Mouse (Mus musculus) CD4-positive, CD25-positive, alpha-beta regulatory T cell, adult 2 months (primary cell): ENCODE data around the gene Dlg2.

Experiments
- DNase-seq: peaks from one replicate; pipeline ENCODE4 v3.0.0-alpha.2; 2012; ENCODE audit warnings: low read depth, low spot score

Dlg2 gene

DNA sequence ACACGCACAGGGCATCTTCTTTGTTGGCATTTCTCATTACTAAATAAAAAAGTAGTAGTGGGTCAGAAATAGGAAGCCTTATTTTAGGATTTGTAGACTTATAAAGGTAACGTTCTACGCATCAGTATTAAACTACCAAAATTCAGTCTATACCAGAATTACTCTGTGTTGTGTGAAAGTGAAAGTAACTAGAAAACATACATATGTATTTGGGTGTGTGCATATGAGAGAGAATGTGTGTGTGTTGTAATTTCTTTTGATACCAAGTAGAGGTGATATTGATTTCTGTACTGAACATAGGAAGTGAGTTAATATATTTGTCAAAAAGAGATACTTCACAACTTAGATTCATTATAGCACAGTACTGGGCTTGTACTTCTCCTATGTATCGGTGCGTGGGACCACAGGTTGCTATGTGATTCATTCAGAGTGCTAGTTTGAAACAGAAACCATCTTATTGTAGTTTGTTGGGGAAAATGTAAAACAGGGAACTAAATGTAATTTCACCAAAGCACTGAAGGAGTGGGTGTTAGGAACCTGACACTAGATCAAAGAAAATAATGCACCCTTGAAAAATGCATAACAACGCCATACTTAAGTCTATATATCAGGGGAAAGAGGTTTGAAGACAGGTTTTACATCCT lies 1688.5 kb downstream of the Dlg2 start:
- DNase-seq, result no peak

DNA sequence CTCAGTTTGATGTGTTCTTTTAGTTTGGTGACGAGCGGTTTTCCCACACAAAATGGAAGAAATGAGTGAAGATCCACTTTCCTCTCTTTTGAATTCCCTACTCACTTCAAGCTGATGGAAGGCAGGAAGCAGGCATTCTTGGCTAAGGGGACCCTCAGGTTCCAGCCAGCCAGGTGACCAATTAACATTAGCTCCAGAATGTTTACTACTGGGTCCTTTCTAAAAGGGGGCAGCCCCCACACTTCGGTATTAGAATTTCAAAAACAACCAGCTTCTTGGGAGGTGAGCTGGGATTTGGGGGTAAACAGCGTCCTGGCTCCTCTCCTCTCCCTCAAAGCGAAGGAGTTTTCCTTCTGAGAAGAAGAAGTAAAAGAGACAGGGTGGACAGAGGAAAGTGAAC lies 1703.6 kb downstream of the Dlg2 start:
- DNase-seq, result no peak

DNA sequence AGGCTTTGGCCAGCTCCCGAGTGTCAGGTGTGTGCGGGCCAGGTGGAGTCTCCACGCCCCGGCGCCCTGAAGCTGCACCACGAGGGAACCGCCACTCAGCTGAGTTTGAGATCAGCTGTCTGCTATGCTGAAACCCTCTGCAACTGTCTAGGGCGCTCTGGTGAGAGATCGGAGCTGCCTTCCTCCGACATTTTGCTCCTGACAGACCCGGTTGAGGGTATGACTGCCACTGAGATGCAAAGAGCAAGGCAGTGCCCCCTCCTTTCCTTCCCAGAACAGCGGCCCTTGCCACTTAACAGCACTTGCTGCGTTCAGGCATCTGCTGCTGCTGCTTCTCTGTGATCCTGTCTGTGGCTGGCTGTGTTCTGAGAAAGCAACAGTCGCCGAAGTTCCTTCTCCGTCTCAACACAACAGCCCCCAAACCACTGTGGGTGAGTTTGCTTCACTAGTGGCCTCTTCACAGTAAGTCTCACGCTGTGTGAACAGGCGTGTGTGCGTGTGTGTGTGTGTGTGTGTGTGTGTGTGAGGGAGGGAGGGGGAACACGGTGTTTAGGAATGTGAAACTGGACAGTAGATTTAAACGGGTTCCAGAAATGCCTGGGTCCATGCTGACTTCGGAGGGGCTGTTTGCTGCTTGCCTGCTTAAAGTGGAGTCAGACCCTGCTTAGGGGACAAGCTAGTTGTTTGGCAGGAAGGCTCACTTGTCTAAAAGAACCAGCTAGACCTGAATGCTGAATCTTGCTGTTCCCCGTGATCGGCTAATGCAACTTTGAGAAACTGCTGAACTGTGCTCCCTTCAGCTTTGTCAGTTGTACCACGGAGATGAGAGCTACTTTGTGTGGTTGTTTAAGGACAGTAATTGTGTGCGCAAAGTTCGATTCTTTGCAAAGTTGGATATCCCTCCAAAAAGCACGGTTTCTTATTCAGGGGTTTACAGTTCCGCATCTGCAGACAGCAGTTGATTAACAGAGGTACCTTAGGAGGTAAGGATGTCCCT lies 1704.4 kb downstream of the Dlg2 start:
- no peak for DNase-seq

DNA sequence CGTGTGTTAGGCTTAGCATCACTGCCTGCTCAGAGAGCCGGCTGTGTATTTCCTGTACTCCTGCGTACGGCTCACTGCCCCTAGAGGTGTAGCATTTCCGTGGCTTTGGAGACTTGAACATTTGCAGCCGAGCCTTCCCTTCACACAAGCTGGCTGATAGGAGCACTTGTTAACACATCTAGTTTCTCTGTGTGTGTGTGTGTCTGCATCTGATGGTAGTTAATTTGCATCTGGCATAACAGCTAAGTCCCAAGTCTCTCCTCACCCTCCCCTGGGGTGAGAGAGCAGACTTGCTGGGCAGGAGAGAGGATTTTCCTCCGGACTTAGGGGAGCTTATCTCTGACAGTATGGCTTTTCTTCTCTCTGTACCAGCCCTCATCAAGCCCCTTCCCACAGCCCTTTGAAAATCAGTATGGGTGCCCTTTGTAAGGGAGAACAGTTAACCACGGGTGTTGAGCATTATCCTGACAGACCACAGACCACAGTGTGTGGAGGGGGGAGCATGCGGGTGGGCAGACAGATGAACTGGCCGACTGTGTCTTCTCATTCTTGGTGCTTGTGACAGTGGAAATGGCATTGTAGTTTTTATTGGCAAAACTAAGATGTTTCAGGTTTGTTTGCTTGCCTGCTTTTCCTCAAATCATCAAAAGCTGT lies 1705.6 kb downstream of the Dlg2 start:
- peak; percentile 1 for DNase-seq

DNA sequence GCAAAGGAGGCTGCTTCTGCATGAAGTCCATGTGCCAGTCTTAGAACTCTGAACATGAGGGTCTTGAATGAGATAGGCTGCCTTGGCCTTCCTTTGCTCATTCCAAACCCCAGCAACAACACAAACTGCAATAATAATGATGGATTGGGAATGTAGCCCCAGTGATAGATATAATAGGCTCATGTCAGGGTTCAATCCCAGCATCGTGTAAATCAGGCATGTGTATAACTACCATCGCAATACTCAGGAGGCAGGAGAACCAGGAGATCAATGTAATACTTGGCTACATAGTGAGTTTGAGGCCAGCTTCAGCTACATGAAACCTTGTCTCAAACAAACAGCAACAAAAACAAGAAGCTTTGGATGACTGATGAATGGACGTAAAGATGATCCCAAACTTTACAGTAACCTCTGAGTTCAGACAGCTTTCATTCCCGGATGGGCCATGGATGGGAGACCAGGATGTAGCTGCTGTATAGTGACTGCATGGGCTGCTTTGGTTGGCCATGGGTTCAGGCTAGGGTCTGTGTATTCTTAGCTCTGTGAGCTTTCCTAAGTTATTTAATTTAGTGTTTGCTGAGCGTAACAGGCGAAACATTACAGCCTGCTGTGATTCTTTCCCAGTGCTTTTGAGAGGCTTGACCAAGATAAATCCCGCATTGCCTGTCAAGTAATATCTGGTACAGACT lies 1708.0 kb downstream of the Dlg2 start:
- DNase-seq, result no peak

DNA sequence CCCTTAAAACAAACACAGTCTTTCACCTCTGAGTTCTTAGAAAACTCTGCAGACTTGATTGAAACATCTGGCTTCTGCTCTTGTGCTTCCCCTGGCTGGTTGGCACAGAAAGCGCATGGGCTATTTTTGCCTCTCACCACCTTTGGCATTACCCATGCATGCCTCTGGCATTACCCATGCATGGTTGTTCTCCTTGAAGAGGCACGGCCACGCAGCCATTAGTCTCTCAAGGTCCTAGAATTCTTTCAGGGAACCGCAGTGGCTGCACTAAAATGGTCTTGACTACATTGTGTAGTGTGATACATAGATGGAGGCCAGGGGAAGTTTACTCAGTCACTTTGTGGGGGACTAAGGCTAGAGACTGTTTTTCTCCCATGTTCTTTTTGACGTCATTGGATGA lies 1709.9 kb downstream of the Dlg2 start:
- DNase-seq, result no peak

DNA sequence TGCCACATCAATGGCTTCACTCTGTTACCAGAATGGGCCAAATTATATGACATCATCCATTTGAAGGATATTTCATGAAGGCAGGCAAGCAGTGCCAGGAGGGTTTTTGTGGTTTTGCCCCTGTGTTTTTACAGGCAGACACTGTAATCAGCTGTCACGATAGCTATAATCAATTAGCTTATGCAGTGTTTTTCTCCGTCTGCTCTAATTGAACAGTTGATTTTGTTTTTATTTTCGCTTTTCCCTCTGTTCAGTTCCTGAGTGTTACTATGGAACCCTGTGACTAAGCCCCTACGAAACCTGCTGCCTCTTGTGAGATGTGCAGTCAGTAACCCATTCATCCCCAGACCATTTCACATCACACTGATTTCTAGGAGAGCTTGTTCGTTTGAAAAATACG lies 1712.7 kb downstream of the Dlg2 start:
- no peak for DNase-seq

DNA sequence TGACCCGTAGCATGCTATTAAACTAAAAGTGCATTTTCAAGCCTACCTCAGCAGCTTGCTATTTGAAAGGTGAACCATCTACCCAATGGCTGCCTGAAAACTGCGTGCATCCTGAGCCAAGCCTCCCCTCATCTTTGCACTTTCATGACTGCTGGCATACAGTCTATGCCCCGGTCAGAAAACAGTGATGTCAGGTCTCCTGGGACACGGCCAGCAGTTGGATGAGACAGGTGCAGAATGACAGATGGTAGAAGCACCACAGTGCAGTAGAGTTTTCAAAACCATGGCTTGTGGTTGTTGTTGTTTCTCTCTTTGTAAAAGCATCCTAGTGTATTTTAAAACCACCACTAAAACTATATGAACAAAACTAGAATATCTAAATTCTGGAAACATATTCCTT lies 1719.5 kb downstream of the Dlg2 start:
- no peak for DNase-seq

DNA sequence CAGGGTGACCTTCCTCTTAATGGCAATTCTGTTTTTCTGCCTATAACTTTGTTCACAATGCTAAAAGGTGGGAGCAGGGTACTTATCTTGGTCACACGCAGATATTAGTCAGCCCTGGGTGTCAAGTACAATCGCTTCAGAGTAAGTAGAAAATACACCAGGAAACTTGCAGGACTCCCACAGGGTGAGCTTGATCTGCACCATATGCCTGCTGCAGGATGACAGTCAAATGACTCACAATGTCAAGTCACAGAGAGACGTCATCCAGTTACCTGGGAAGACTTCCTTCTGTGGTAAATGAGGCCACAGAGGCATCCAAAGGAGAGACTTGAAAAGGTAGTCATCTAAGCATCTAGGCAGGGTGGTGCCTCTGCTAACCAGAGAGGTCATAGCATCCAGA lies 1721.1 kb downstream of the Dlg2 start:
- DNase-seq, result no peak

DNA sequence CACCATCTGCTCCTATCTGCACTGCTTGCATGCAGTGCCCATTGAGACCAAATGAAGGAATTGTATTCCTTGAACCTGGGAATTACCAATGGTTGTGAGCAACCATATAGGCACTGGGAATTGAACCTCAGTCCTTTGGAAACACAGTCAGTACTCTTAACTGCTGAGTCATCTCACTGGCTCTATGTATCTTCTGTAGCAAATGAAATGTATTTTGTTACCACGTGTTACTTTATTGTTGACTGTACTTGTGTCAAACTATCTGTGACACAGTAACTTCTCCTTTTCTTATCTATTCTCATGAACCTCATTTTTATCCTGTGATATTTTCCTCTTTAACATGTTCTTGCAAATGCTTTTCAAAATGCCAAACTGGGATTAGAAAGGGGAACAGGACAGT lies 1722.7 kb downstream of the Dlg2 start:
- no peak for DNase-seq

DNA sequence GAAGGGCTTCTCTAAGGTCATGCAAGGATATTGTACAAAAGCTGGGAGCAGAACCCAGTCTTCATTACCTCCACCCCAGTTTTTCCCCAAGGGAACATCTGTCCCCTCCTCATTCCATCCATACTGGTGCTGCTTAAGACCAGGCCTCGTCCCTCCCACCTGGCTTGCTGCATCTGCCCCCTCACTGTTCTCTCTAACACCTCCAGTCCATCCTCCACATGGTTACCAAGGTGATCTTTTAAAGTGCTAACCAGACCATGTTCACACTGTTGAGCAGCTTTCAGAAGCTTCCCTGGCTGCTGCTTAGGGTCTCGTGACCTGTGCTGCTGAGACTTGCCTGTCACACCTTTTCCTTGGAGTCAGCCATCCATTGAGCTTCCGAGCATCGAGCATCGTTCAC lies 1734.2 kb downstream of the Dlg2 start:
- DNase-seq, result no peak

DNA sequence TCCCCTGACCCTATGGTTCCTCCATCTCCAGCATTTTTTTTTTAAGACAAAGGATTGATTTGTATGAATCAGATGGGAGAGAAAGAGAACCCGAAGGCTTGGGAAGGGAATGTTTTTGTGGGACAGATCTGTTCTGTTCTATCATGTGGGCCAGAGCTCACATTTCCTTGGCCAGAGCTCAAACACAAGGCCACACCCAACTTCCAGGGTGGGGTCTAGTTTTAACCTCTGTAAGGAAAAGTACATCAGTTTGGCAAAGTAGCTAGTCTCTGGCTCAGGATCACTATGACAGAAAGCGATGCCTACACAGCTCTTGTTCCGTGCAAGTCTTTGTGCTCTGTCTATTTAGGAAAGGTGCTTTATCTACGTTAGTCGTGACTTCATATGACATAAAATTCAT lies 1737.3 kb downstream of the Dlg2 start:
- DNase-seq, result no peak

DNA sequence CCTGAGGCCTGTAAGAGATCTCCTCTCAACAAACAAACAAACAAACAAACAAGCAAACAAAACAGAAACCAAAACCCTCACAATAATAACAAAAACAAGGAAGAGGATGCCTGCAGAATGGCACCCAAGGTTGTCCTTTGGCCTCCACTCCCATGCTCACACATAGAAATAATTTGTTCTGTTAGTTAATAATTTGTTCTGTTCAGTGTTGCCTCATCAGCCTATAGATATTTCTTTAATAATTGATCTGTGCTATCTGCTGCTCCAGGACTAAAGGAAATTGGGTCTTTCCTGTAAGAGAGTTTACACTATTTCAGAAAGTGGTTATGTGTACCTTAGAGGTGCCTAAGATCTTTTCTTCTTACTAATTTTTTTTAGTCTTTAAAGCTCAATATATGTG lies 1741.7 kb downstream of the Dlg2 start:
- no peak for DNase-seq

DNA sequence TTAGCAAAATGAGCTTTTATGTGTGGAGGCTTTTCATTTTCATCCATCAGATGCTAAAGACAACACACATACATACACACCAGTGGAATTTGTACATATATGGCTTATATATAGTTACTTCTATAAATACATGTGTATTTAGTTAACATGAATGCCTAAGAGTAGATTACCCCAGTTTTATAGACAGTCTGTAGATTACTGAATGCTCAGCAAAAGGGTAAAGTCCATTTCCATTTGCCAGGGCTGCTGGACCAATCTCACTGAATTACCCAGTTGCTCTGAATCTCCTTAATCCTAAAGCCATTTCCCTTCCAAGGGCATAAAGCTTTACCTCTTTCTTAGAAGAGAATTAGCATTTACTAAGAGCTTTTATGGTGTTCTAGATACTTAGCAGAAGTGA lies 1744.1 kb downstream of the Dlg2 start:
- DNase-seq, result no peak

DNA sequence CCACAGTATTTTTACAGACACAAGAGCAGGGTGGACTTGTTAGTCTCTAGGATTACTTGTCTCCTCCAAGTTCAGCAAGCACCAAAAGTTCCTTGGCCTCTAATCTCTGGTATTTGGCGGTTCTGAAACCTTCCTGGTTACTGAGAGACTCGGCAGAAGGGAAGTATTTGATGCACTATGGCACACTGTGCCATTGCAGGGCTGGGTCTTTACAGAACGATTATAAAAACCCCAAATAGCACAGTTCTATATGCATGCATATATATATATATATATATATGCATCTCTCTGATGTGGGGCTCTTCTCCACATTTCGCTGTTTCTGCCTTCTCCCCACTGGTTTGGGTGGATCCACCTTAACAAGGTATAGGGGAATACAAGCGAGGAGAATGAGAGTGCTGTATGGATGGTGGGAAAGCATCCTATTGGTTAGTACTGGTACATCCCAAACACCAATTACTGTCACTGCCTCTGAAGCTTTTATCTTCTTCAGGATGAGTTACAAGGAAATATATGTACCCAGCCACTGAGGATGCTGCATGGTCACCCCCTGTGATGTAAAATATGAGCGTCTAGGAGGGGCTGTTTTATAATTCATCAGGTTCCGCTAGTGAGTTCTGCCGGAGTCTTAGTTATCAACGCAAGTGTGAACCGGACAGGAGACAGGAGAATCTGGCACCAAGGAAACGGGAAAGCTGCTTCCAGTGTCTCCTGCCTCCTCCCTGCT lies 1758.2 kb downstream of the Dlg2 start:
- DNase-seq, result no peak

DNA sequence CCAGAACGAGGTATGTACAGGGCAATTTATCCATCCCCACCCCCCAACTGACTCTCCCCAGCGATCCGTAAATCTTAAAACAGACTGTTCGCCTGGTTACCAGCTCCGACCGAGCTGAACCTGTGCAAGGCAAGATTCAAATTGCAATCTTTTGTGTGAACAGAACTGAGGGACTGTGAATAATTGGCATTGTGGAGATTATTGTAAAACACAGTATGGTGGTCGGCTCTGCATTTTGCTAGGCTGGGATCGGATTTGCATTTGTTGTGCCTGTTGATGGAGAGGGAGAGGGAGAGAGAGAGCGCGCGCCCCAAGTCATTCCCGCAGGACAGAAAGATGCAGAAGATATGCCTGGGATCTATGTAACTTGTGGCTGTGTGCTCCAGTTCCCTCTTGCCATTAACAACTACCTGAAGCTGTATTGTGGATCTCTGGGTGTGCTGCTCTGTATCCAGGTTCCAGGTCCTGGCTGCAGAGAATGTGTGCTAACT lies 1759.1 kb downstream of the Dlg2 start:
- DNase-seq, result no peak

DNA sequence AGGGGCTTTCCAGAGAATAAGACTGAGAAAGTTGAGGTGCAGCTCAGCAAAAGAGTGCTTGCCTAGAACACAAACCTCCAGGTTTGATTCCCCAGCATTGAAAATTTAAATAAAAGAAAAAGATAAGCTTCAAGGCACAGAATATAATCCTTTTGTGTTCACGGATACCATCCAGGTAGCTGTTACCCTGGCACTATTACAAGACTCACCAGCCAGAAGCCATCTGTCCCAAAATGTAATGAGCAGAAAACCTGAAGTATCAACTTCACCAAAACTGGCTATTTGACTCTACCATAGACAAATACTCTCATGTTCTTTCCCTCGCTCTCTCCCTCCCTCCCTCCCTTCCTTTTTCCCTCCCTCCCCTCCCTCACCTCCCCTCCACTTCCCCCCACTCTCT lies 1764.4 kb downstream of the Dlg2 start:
- no peak for DNase-seq

DNA sequence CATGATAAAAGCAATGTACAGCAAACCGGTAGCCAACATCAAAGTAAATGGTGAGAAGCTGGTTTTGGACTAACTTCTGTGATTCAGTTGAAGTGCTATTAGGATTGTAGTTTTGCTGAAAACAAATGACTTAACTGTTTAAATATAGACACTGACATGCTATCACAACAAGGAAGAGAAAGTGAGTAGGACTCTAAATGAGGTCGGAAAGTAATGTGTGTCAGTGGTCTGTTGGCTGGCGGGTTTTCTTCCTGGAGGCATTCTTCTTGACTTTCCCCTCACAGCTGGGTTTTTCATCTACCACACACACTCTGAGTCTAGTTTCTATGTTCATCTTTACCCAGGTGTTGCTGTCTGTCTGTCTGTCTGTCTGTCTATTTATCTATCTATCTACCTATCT lies 1771.1 kb downstream of the Dlg2 start:
- DNase-seq, result no peak

DNA sequence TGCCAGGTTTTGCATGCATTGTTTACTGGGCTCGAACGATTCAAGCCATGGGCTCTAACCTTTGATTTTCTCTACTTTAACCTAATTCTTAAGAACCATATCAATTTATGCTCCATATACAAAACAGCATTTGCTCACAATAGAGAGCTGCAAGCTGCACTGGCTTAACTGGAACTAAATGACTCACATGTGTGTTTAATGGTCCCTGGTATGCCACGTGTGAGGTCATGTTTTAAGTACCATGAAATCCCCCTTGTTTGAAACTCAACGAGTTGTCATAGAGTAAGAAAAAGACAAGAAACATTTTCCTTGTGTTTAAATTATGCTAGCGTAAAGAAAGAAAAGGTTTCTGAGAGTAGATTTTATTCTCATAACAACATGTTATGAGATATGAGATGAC lies 1772.1 kb downstream of the Dlg2 start:
- no peak for DNase-seq

DNA sequence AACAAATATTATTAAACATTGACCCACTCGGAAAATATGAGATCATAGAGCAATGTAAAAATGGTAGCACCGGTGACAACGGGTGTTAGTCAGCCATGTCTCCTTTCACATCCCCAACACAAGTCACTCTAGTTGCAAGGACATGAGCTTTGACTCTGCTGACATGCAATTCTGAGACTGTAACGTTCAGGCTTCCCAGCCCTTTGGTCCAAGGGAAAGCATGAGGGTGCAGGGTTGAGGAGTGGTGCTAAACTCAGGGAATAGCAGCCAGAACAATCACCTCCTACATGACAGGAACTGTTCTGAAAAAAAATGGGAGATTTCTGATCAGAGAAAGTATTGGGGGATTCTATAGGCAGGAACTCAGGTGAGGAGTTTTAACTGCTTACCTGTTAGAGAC lies 1781.7 kb downstream of the Dlg2 start:
- DNase-seq, result no peak

DNA sequence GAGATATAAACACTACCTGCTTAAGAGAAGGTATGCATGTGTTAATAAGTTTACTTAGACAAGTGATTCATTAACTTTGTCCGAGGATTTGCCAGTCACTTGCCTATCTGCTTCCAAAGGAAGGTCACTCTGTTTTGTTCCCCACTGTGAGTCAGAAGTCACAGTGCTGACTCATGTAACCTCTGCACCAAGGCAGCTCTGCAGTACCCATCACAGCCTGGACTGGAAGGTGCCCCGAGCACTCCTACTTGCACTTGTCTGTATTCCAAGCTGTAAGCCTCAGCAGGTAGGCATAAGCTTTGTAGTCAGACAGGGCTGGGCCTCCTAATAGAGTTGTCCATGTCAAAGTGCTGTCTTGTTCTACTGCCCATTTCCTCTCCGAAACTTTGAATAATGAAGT lies 1782.2 kb downstream of the Dlg2 start:
- DNase-seq, result no peak
